Mouse (Mus musculus): Measurements from ENCODE around the gene P2rx7.

The P2rx7 gene

GRCm38 (mm10) chr5:122643701-122644100 lies at the start of gene P2rx7:
P2rx7 (plus strand) TSS chr5:122643911.
- DNase-seq (ENCODE audit: low spot score) = no peak

- no peak for DNase-seq (ENCODE audit: low spot score)
Observed at GRCm38 (mm10) chr5:122595470-122595869, 48.2 kb upstream of the P2rx7 start.

- no peak for DNase-seq (ENCODE audit: low spot score)
Observed at GRCm38 (mm10) chr5:122602233-122602632, 41.5 kb upstream of the P2rx7 start.

- no peak for DNase-seq (ENCODE audit: low spot score)
Observed at GRCm38 (mm10) chr5:122604894-122605293, 38.8 kb upstream of the P2rx7 start.

- DNase-seq (ENCODE audit: low spot score) = no peak
Observed at GRCm38 (mm10) chr5:122611651-122612050, 32.1 kb upstream of the P2rx7 start.

GRCm38 (mm10) chr5:122613908-122614732 lies 29.6 kb upstream of the P2rx7 start, which contains the start of gene Ift81:
Ift81 (minus strand) TSS chr5:122614518.
- DNase-seq (ENCODE audit: low spot score) = peak; percentile 97

GRCm38 (mm10) chr5:122617718-122618117 lies 26.0 kb upstream of the P2rx7 start:
- no peak for DNase-seq (ENCODE audit: low spot score)

- no peak for DNase-seq (ENCODE audit: low spot score)
Observed at GRCm38 (mm10) chr5:122619686-122620296, 23.9 kb upstream of the P2rx7 start.

- peak; percentile 39 for DNase-seq (ENCODE audit: low spot score)
Observed at GRCm38 (mm10) chr5:122621376-122621886, 22.3 kb upstream of the P2rx7 start.

- no peak for DNase-seq (ENCODE audit: low spot score)
Observed at GRCm38 (mm10) chr5:122622526-122622925, 21.2 kb upstream of the P2rx7 start.

GRCm38 (mm10) chr5:122623861-122624260 lies 19.9 kb upstream of the P2rx7 start:
- DNase-seq (ENCODE audit: low spot score) = no peak

GRCm38 (mm10) chr5:122624952-122625479 lies 18.7 kb upstream of the P2rx7 start:
- no peak for DNase-seq (ENCODE audit: low spot score)

GRCm38 (mm10) chr5:122625565-122626252 lies 18.0 kb upstream of the P2rx7 start:
- DNase-seq (ENCODE audit: low spot score) = no peak

GRCm38 (mm10) chr5:122627243-122627642 lies 16.5 kb upstream of the P2rx7 start:
- DNase-seq (ENCODE audit: low spot score) = peak; percentile 95

- DNase-seq (ENCODE audit: low spot score) = no peak
Observed at GRCm38 (mm10) chr5:122635228-122635627, 8.5 kb upstream of the P2rx7 start.

GRCm38 (mm10) chr5:122636308-122636707 lies 7.4 kb upstream of the P2rx7 start:
- DNase-seq (ENCODE audit: low spot score) = no peak

GRCm38 (mm10) chr5:122636958-122637357 lies 6.8 kb upstream of the P2rx7 start:
- peak; percentile 29 for DNase-seq (ENCODE audit: low spot score)

GRCm38 (mm10) chr5:122638296-122638695 lies 5.4 kb upstream of the P2rx7 start:
- DNase-seq (ENCODE audit: low spot score) = no peak

GRCm38 (mm10) chr5:122639517-122639916 lies 4.2 kb upstream of the P2rx7 start:
- DNase-seq (ENCODE audit: low spot score) = no peak

- no peak for DNase-seq (ENCODE audit: low spot score)
Observed at GRCm38 (mm10) chr5:122639986-122640385, 3.7 kb upstream of the P2rx7 start.

- no peak for DNase-seq (ENCODE audit: low spot score)
Observed at GRCm38 (mm10) chr5:122644111-122644607, 448 bp downstream of the P2rx7 start.

- no peak for DNase-seq (ENCODE audit: low spot score)
Observed at GRCm38 (mm10) chr5:122645290-122645689, 1.6 kb downstream of the P2rx7 start.
